Mouse (Mus musculus) hindbrain, embryonic 10.5 days (tissue): Measurements from ENCODE around the gene Cmtm7. TPM values are rescaled to one million over a fixed set of nuclear protein-coding genes. Genes with fewer than 3 reads are reported as not detected.
"Not testable (repeated sequence)": the region's sequence is repeated elsewhere in the genome, so short reads cannot be mapped to it uniquely, and the experiment has no call there.

Source experiments
- DNase-seq: peaks from one replicate; pipeline ENCODE4 v3.0.0-alpha.2; 2017; ENCODE audit warnings: low spot score
- H3K27ac ChIP-seq: fragments of 300-500 bp; sonication (generic); 2 replicates; pipeline ENCODE4 v1.5.1; 2016; ENCODE audit warnings: mild to moderate bottlenecking, moderate library complexity
- H3K27me3 ChIP-seq: fragments of 300-500 bp; sonication (generic); 2 replicates; pipeline ENCODE4 v1.6.1; 2016; ENCODE audit warnings: mild to moderate bottlenecking; ENCODE audit not compliant: poor library complexity, insufficient read depth, severe bottlenecking
- H3K36me3 ChIP-seq: fragments of 300-500 bp; sonication (generic); 2 replicates; pipeline ENCODE4 v1.6.1; 2016; ENCODE audit warnings: mild to moderate bottlenecking, moderate library complexity
- H3K4me1 ChIP-seq: fragments of 300-500 bp; sonication (generic); replicated peaks from 2 replicates; pipeline ENCODE4 v1.6.1; 2016; ENCODE audit warnings: mild to moderate bottlenecking
- H3K4me3 ChIP-seq: fragments of 300-500 bp; sonication (generic); 2 replicates; pipeline ENCODE4 v1.5.1; 2016; ENCODE audit warnings: mild to moderate bottlenecking, moderate library complexity
- H3K9me3 ChIP-seq: fragments of 300-500 bp; sonication (generic); 2 replicates; pipeline ENCODE4 v1.6.1; 2016; ENCODE audit warnings: mild to moderate bottlenecking, moderate library complexity
- WGBS: fragments of 180-500 bp; shearing (Covaris S2); methylation state at CpG from one replicate; pipeline ENCODE4 v1.1.7; 2016; 5-methylcytosine and 5-hydroxymethylcytosine counted together
- polyA plus RNA-seq: library from polyadenylated mRNA; unstranded; fragments of >200 nt; fragmentation: Nextera tagmentation; extraction: Ambion mirVana; gene quantifications from 2 replicates; pipeline ENCODE4 v1.2.1, GENCODE M21; 2016

The Cmtm7 gene
- polyA plus RNA-seq, 1 experiment from 2014 or later = 108 TPM

DNA sequence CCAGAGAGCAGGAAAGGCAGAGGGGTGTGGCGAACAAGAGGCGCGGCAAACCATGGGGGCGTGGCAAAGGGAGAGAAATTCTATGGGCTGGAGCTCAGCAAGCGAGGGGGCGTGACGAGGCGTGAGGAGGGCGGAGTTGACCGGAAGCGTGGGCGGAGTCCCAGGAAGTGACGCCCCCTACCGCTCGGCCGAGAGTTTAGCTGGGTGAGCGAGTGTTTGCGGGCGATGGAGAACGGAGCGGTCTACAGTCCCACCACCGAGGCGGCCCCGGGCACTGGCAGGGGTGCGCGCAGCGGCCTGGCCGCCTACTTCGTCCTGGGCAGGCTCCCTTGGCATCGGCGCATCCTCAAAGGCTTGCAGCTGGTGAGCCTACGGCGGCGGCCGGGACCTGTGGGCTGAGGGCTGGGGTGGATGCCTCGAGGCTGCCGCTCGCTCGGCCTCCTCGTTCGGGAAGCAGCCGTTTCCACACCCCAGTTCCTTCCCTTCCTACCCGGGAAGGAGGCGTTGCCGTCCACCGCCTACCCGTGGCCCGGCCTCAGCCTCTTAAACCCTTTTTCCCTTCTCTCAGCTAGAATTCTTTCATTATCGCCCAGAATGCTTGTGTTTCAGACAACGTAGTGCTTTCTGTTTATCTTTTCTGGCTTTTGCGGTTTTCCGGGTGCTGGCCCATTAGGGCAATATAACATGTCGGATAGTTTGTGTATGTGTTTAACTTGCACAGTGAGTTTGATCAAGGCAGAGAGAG is 50.5 kb downstream of the Cmtm7 start, which contains the start of gene Cmtm6:
Gene Cmtm6 (plus strand): TSS at position 106 of the 745 bp plus-strand sequence.
- WGBS = under 1% methylated on average over 53 of the region's 53 CpGs
- peak within 1 kb of the TSS; percentile 93 for H3K27ac ChIP-seq
- no peaks in the 10 kb centered on the region; the same call in 1 of the 2 replicates for H3K36me3 ChIP-seq

DNA sequence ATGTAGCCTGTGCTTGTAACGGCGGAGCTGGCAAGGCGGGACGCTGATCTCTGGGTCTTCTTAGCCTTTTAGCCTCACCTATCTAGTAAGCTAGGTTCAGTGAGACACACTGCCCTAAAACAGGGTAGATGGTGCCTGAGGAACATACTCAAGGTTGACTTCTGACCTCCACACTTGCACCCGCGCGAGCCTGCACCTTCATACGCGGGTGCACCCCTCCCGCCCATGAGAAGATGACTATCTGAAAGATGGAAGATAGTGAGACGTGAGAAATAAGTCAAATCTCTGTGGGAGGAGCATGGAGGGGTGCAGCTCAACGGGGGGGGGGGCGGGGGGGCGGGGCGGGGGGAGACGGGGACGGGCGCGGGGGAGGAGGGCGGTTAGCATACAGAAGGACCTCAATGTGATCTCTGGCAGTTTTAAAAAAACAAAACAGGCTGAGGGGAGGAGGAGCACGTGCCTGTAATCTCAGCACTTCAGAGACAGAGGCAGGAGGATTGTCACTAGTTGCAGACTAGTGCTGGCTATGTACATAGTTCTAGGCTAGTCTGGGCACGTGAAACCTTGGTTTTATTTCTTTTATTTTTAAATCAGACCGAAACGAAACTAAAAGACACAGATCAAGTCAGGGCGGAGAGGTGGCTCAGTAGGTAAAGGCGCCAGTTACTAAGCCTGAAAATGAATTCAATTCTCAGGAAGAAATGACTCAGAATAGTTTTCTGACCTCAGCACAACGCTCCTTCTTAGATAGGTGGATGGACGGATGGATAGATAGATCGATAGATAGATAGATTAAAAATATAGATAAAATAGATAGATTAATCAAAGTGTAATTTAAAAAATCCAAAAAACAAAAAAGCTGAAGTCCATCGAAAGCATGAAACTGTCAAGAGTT is 51.5 kb downstream of the Cmtm7 start:
- Histone ChIP-seq H3K36me3 (peaks cover 9% of the 10 kb centered on the region), H3K9me3 (no peaks in the 10 kb centered on the region), H3K27ac (no peak overlapping the region), H3K27me3 (no peaks in the 10 kb centered on the region), H3K4me3 (peak overlapping the region; percentile 90), H3K4me1 (peaks cover 25% of the 10 kb centered on the region)
- WGBS = 37% methylated on average over 29 of the region's 30 CpGs
- no peak for DNase-seq

More for the DNA sequence above, 50.5 kb downstream of the Cmtm7 start, which contains the start of gene Cmtm6:
- H3K4me1 ChIP-seq = peaks cover 25% of the 10 kb centered on the region
- DNase-seq = peak; percentile 98
- no peaks in the 10 kb centered on the region for H3K9me3 ChIP-seq
- no peaks in the 10 kb centered on the region for H3K27me3 ChIP-seq
- H3K4me3 ChIP-seq = peak within 1 kb of the TSS; percentile 90

DNA sequence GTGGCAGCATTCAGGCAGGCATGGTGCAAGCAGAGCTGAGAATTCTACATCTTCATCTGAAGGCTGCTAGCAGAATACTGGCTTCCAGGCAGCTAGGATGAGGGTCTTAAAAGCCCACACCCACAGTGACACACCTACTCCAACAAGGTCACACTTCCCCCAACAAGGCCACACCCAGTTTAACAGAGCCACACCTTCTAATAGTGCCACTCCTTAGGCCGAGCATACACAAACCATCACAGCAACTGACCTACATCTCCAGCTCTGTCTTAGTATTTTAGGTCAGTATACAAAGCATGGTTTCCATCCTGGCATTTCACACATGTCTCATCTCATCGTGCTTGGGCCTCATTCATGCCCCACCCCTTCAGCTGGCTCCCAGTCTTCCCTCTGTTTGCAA is 53.2 kb downstream of the Cmtm7 start:
- not testable (repeated sequence) for H3K27ac ChIP-seq, H3K4me3 ChIP-seq, H3K9me3 ChIP-seq, H3K27me3 ChIP-seq, DNase-seq
- WGBS = 63% methylated on average over 2 of the region's 2 CpGs
- H3K36me3 ChIP-seq = peaks cover 26% of the 10 kb centered on the region
- H3K4me1 ChIP-seq = peaks cover 21% of the 10 kb centered on the region

DNA sequence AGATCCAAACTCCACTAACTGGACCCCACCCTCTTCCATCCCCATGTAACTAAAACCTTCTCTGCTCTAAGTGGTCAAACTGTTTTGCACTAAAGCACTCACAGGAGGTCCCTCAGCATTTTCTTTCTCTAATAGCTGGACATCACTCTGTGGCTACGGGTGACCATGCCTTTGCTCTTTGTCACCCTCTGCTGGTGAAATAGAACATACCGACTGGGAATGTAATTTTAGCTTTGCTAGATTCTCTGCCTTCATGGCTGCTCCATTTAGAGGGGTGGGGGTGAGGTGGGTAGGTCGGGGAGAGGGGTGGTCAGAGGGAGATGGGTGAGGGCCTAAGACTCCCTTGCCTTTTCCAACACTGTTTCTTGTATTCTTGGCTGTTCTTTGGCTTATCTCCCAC is 54.3 kb downstream of the Cmtm7 start:
- no peaks in the 10 kb centered on the region for H3K9me3 ChIP-seq
- H3K4me1 ChIP-seq = peaks cover 15% of the 10 kb centered on the region
- WGBS = 11% methylated on average over 3 of the region's 3 CpGs
- peak; percentile 49 for DNase-seq
- H3K4me3 ChIP-seq = no peak overlapping the region
- H3K27me3 ChIP-seq = no peaks in the 10 kb centered on the region
- H3K27ac ChIP-seq = no peak overlapping the region
- peaks cover 37% of the 10 kb centered on the region for H3K36me3 ChIP-seq

DNA sequence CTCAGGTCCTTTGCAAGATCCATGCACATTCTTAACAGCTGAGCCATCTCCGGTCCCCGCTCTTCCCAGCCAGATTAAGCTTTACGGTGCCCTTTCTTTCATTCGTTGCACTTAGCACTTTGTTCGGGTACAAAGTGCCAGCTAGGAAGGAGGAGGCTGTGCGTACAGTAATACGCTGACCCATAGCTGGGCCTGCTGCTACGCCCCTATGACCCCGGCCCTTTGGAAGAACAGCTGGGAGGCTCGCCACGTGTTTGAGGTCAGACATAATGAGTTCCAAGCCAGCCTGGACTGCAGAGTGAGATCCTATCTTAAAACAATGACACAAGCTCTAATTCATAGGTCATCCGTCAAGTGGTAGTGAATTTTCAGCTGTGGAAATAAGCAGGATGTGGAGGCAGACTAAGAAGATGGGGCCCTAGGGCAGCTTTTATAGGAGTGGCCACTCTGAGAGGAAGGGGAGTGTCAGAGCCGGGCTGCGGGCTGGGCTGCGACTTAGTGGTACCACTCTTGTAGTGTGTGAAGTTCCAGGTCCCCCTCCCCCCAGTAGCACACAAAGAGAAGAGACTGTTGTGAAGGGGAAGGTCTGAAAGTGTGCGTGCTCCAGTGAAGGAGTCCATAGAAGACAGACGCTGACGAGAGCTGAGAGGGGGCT is 64.9 kb downstream of the Cmtm7 start:
- H3K27ac ChIP-seq = no peak overlapping the region; the same call in 1 of the 2 replicates
- no peaks in the 10 kb centered on the region for H3K27me3 ChIP-seq
- H3K9me3 ChIP-seq = no peaks in the 10 kb centered on the region
- H3K4me3 ChIP-seq = no peak overlapping the region
- peak; percentile 32 for DNase-seq
- 82% methylated on average over 18 of the region's 18 CpGs for WGBS
- H3K4me1 ChIP-seq = no peaks in the 10 kb centered on the region; the same call in 1 of the 2 replicates
- peaks cover 100% of the 10 kb centered on the region for H3K36me3 ChIP-seq

DNA sequence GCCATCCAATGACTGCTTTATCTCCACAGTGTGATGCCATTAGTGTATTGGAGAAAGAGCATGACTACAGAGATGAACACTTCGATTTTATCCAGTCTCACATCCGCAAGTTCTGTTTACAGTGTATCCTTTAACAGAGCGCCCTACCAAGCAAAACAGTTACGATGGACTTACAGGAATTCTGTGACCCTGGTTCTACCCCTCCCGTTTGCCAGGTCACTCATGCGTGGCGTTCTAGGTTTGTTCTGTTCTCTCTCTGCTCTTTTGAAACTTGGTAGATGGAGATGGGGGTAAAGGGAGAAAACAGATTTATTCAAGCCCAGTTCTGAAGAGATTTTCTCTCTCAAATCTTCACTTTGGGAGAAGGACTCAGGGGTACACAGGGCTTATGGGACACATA is 68.2 kb downstream of the Cmtm7 start:
- Histone ChIP-seq H3K27me3 (no peaks in the 10 kb centered on the region), H3K4me3 (no peak overlapping the region), H3K9me3 (no peaks in the 10 kb centered on the region), H3K36me3 (peaks cover 98% of the 10 kb centered on the region), H3K4me1 (no peaks in the 10 kb centered on the region; the same call in 1 of the 2 replicates), H3K27ac (no peak overlapping the region)
- no peak for DNase-seq
- 90% methylated on average over 7 of the region's 7 CpGs for WGBS

DNA sequence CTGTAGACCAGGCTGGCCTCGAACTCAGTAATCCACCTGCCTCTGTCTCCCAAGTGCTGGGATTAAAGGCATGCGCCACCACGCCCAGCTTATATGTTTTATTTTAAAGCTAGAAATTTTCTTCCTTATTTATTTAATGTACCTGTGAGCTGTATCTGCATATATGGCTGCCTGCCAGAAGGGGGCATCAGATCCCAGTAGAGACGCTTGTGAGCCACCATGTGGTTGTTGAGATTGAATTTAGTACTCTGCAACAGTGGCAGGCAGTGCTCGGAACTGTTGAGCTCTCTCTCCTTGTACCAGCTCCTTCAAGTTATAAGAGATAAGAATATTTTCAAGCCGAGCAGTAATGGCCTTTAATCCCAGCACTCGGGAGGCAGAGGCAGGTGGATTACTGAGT is 71.3 kb downstream of the Cmtm7 start:
- no peak overlapping the region for H3K4me3 ChIP-seq
- no peaks in the 10 kb centered on the region for H3K27me3 ChIP-seq
- no peak for DNase-seq
- WGBS = 80% methylated on average over 7 of the region's 7 CpGs
- H3K4me1 ChIP-seq = no peaks in the 10 kb centered on the region
- peaks cover 98% of the 10 kb centered on the region for H3K36me3 ChIP-seq
- peaks cover 9% of the 10 kb centered on the region; the same call in 1 of the 2 replicates for H3K9me3 ChIP-seq
- no peak overlapping the region for H3K27ac ChIP-seq

DNA sequence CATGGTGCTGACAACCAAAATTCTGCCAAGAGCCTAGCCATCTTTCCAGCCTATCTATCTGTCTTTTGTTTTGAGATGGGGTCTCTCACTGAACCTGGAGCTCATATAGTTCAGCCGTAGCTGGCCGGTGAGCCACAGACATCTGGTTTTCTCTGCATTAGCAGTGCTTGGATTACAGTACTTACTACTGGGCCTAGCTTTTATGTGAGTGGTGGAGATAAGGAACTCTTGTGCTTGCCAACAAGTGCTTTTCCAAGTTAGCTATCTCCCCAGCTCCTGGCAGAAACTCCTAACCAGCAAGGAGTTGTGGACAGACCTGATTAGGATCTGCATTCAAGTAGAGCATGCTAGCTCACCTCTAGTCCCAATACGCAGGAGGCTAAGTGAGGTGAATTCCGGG is 73.9 kb downstream of the Cmtm7 start:
- peaks cover 93% of the 10 kb centered on the region for H3K36me3 ChIP-seq
- no peaks in the 10 kb centered on the region for H3K27me3 ChIP-seq
- no peaks in the 10 kb centered on the region for H3K4me1 ChIP-seq
- 96% methylated on average over 4 of the region's 4 CpGs for WGBS
- no peak overlapping the region for H3K27ac ChIP-seq
- DNase-seq = no peak
- H3K4me3 ChIP-seq = no peak overlapping the region
- peaks cover 9% of the 10 kb centered on the region; the same call in 1 of the 2 replicates for H3K9me3 ChIP-seq

Other genes with a start within 250 kb of the Cmtm7 start
- gene Trim71, start 217.5 kb downstream of the Cmtm7 start, polyA plus RNA-seq = 3.8 and 8.3 TPM in 2 replicates
- gene Cnot10, start 141.7 kb downstream of the Cmtm7 start, polyA plus RNA-seq = 67.4 and 68.7 TPM in 2 replicates
- 99.8 and 122 TPM in 2 replicates for gene Dync1li1, start 93.1 kb downstream of the Cmtm7 start, polyA plus RNA-seq
- 23.8 and 30.0 TPM in 2 replicates for gene Cmtm6, start 50.7 kb downstream of the Cmtm7 start, polyA plus RNA-seq
- gene Cmtm8, start 62.3 kb upstream of the Cmtm7 start, polyA plus RNA-seq = 31.7 and 35.3 TPM in 2 replicates
- 14.3 and 16.0 TPM in 2 replicates for gene Gpd1l, start 152.1 kb upstream of the Cmtm7 start, polyA plus RNA-seq
- 1.00 and 1.6 TPM in 2 replicates for gene Osbpl10, start 196.7 kb upstream of the Cmtm7 start, polyA plus RNA-seq
- 272 TPM in 2 replicates for gene Rps27rt, start 200.9 kb upstream of the Cmtm7 start, polyA plus RNA-seq